Mouse (Mus musculus) sigmoid colon, adult 10 weeks (tissue): ENCODE results near the gene Wipf1. TPM values are rescaled to one million over a fixed set of nuclear protein-coding genes. Genes with fewer than 3 reads are reported as not detected.

ENCODE experiments used
- polyA plus RNA-seq: library from polyadenylated mRNA; stranded (reverse); fragments of 350-450 nt; fragmentation: Illumina TruSeq; extraction: RNeasy Lipid Tissue Mini Kit (QIAGEN cat#74804); gene quantifications from one replicate; pipeline ENCODE4 v1.2.3, GENCODE M21; 2014; ENCODE audit warnings: low read depth, low replicate concordance

The Wipf1 gene
- polyA plus RNA-seq = 35.4 TPM

GRCm38 (mm10) chr2:73529356-73530330 lies at the start of gene Wipf1:
Gene Wipf1, minus strand, starts transcription at chr2:73529734.

GRCm38 (mm10) chr2:73386356-73387046 lies 143.0 kb downstream of the Wipf1 start, which contains the start of gene Gpr155:
Gene Gpr155, minus strand, starts transcription at chr2:73386572.

Other genes starting within 250 kb of the Wipf1 start
- 34.4 TPM for gene Scrn3, start 217.1 kb downstream of the Wipf1 start, polyA plus RNA-seq
- gene Cir1, start 217.0 kb downstream of the Wipf1 start, polyA plus RNA-seq = 86.1 TPM
- 4.9 TPM for gene Gpr155, start 143.2 kb downstream of the Wipf1 start, polyA plus RNA-seq
- gene Chrna1, start 50.6 kb upstream of the Wipf1 start, polyA plus RNA-seq = not detected
- gene Chn1, start 245.6 kb upstream of the Wipf1 start, polyA plus RNA-seq = 9.4 TPM